Mouse (Mus musculus) adrenal gland, adult 18-20 months (tissue): ENCODE data around the gene Mapk1ip1. TPM values are rescaled to one million over a fixed set of nuclear protein-coding genes. Genes with fewer than 3 reads are reported as not detected.

ENCODE experiments used
- DNase-seq, 2 experiments: peaks; one replicate each; pipeline ENCODE4 v3.0.0; 2021 to 2022; ENCODE audit warnings: low spot score in 2 of 2
- total RNA-seq, 2 experiments: library from RNA; stranded (reverse); gene quantifications; 1 replicate in 1 of 2; 2 replicates in 1 of 2; pipeline ENCODE4 v1.2.3; 2021

The Mapk1ip1 gene
- total RNA-seq, 2 experiments from 2014 or later: 18.7 to 25.4 TPM

GRCm38 (mm10) chr7:138841436-138842151 lies 4.5 kb downstream of the Mapk1ip1 start:
- DNase-seq: no peak

GRCm38 (mm10) chr7:138840594-138841021 lies 5.5 kb downstream of the Mapk1ip1 start:
- peak; percentile 75 to 84 for DNase-seq

GRCm38 (mm10) chr7:138835028-138835427 lies 11.0 kb downstream of the Mapk1ip1 start:
- no peak for DNase-seq

GRCm38 (mm10) chr7:138827812-138828211 lies 18.3 kb downstream of the Mapk1ip1 start:
- peak; percentile 62 to 74 for DNase-seq

- no peak for DNase-seq
Measured at GRCm38 (mm10) chr7:138824995-138825756, 20.9 kb downstream of the Mapk1ip1 start.

- no peak for DNase-seq
Measured at GRCm38 (mm10) chr7:138824423-138824822, 21.6 kb downstream of the Mapk1ip1 start.

GRCm38 (mm10) chr7:138818314-138818713 lies 27.8 kb downstream of the Mapk1ip1 start:
- no peak for DNase-seq

- DNase-seq: no peak
Measured at GRCm38 (mm10) chr7:138813213-138813875, 32.7 kb downstream of the Mapk1ip1 start.

GRCm38 (mm10) chr7:138807146-138807545 lies 38.9 kb downstream of the Mapk1ip1 start:
- no peak for DNase-seq

- no peak for DNase-seq
Measured at GRCm38 (mm10) chr7:138803386-138803785, 42.7 kb downstream of the Mapk1ip1 start.

GRCm38 (mm10) chr7:138788109-138788508 lies 58.0 kb downstream of the Mapk1ip1 start:
- no peak for DNase-seq

Other genes with a start within 250 kb of the Mapk1ip1 start
- 10 to 100 TPM; 75.1 to 76.9 TPM for gene Ppp2r2d, start 194 bp downstream of the Mapk1ip1 start, total RNA-seq
- 100 to 1,000 TPM; 143 to 261 TPM for gene Bnip3, start 63.2 kb upstream of the Mapk1ip1 start, total RNA-seq
- gene Jakmip3, start 94.5 kb upstream of the Mapk1ip1 start, total RNA-seq: 1 to 10 TPM; 4.4 to 5.4 TPM
- gene Dpysl4, start 239.7 kb upstream of the Mapk1ip1 start, total RNA-seq: under 1 TPM; 0.22 to 0.70 TPM